Mouse (Mus musculus) embryonic facial prominence, embryonic 13.5 days (tissue): ENCODE data around the gene Gm7945. TPM values are rescaled to one million over a fixed set of nuclear protein-coding genes. Genes with fewer than 3 reads are reported as not detected.
"Not testable (repeated sequence)": the region's sequence is repeated elsewhere in the genome, so short reads cannot be mapped to it uniquely, and the experiment has no call there.

Experiments
- ATAC-seq: fragments of 200-750 bp; cut with Nextera tagmentation; 2 replicates; pipeline ENCODE4 v1.8.0; 2017; ENCODE audit warnings: low read depth; ENCODE audit not compliant: insufficient number of reproducible peaks, insufficient read depth, low FRiP score, low TSS enrichment
- H3K27ac ChIP-seq: fragments of 300-500 bp; sonication (generic); 2 replicates; pipeline ENCODE4 v1.5.1; 2015; ENCODE audit warnings: moderate library complexity, mild to moderate bottlenecking, inconsistent platforms
- H3K27me3 ChIP-seq: fragments of 300-500 bp; sonication (generic); 2 replicates; pipeline ENCODE4 v1.6.1; 2015; ENCODE audit warnings: mild to moderate bottlenecking, inconsistent platforms
- H3K36me3 ChIP-seq: fragments of 300-500 bp; sonication (generic); 2 replicates; pipeline ENCODE4 v1.6.1; 2015; ENCODE audit warnings: mild to moderate bottlenecking, inconsistent platforms
- H3K4me1 ChIP-seq: fragments of 300-500 bp; sonication (generic); 2 replicates; pipeline ENCODE4 v1.6.1; 2015; ENCODE audit warnings: inconsistent platforms
- H3K4me2 ChIP-seq: fragments of 300-500 bp; sonication (generic); 2 replicates; pipeline ENCODE4 v1.6.1; 2015; ENCODE audit warnings: moderate library complexity, mild to moderate bottlenecking, inconsistent platforms
- H3K4me3 ChIP-seq: fragments of 300-500 bp; sonication (generic); 2 replicates; pipeline ENCODE4 v1.5.1; 2015; ENCODE audit warnings: mild to moderate bottlenecking, inconsistent platforms
- H3K9ac ChIP-seq: fragments of 300-500 bp; sonication (generic); 2 replicates; pipeline ENCODE4 v1.6.1; 2015; ENCODE audit warnings: mild to moderate bottlenecking, inconsistent platforms
- H3K9me3 ChIP-seq: fragments of 300-500 bp; sonication (generic); 2 replicates; pipeline ENCODE4 v1.6.1; 2016; ENCODE audit warnings: inconsistent platforms
- WGBS: fragments of 180-500 bp; shearing (Covaris S2); methylation state at CpG from one replicate; pipeline ENCODE4 v1.1.7; 2015; ENCODE audit warnings: mixed read lengths; 5-methylcytosine and 5-hydroxymethylcytosine counted together
- polyA plus RNA-seq: library from polyadenylated mRNA; unstranded; fragments of >200 nt; fragmentation: Nextera tagmentation; extraction: Ambion mirVana; gene quantifications from 2 replicates; pipeline ENCODE4 v1.2.1, GENCODE M21; 2015

Gene Gm7945
- not detected in 2 replicates for polyA plus RNA-seq

- H3K4me2 ChIP-seq, H3K9ac ChIP-seq, H3K36me3 ChIP-seq, ATAC-seq, H3K9me3 ChIP-seq, H3K27me3 ChIP-seq, H3K4me3 ChIP-seq, H3K4me1 ChIP-seq, H3K27ac ChIP-seq: not testable (repeated sequence)
- no CpG with 5 or more reads among the region's 3 CpGs for WGBS
Measured at GRCm38 (mm10) chr14:41386279-41386678, at the start of gene Gm7945. Gm7945 (minus strand) TSS chr14:41386379.

GRCm38 (mm10) chr14:41425393-41426075, 39.4 kb upstream of the Gm7945 start:
- H3K4me3 ChIP-seq, H3K9me3 ChIP-seq, H3K4me1 ChIP-seq, H3K9ac ChIP-seq, H3K36me3 ChIP-seq, H3K27ac ChIP-seq, H3K27me3 ChIP-seq, ATAC-seq: not testable (repeated sequence)
- H3K4me2 ChIP-seq: peak overlapping the region; percentile 46
- WGBS: 21% methylated on average over 12 of the region's 16 CpGs

GRCm38 (mm10) chr14:41424694-41425093, 38.5 kb upstream of the Gm7945 start:
- H3K4me1 ChIP-seq, H3K27ac ChIP-seq, ATAC-seq, H3K36me3 ChIP-seq, H3K4me3 ChIP-seq, H3K9me3 ChIP-seq, H3K27me3 ChIP-seq, H3K9ac ChIP-seq: not testable (repeated sequence)
- 9% methylated on average over 11 of the region's 14 CpGs for WGBS
- peak overlapping the region; percentile 46 for H3K4me2 ChIP-seq

GRCm38 (mm10) chr14:41408181-41408580, 22.0 kb upstream of the Gm7945 start, which contains the start of gene Gm6482:
Gm6482 (minus strand) TSS chr14:41408281.
- not testable (repeated sequence) for H3K27ac ChIP-seq, H3K9me3 ChIP-seq, H3K36me3 ChIP-seq, H3K4me3 ChIP-seq, H3K27me3 ChIP-seq, H3K4me1 ChIP-seq, H3K4me2 ChIP-seq, H3K9ac ChIP-seq, ATAC-seq
- 100% methylated on average over 1 of the region's 2 CpGs for WGBS

- H3K4me3 ChIP-seq, H3K9me3 ChIP-seq, H3K9ac ChIP-seq, H3K4me2 ChIP-seq, ATAC-seq, H3K4me1 ChIP-seq, H3K27ac ChIP-seq, H3K36me3 ChIP-seq, H3K27me3 ChIP-seq: not testable (repeated sequence)
- WGBS: 63% methylated on average over 2 of the region's 2 CpGs
Measured at GRCm38 (mm10) chr14:41348309-41348708, 37.9 kb downstream of the Gm7945 start, which contains the start of gene Gm5798. Gm5798 (plus strand) TSS chr14:41348609.

Other genes with a start within 250 kb of the Gm7945 start
- gene Mbl1, start 234.9 kb downstream of the Gm7945 start, polyA plus RNA-seq: not detected in 2 replicates
- gene Sftpd, start 201.2 kb downstream of the Gm7945 start, polyA plus RNA-seq: not detected in 2 replicates
- 0.30 and 0.58 TPM in 2 replicates for gene Gm2832, start 107.6 kb downstream of the Gm7945 start, polyA plus RNA-seq
- not detected in 2 replicates for gene Gm5798, start 37.8 kb downstream of the Gm7945 start, polyA plus RNA-seq
- not detected in 2 replicates for gene Gm6482, start 21.9 kb upstream of the Gm7945 start, polyA plus RNA-seq
- gene Gm7954, start 67.1 kb upstream of the Gm7945 start, polyA plus RNA-seq: not detected in 2 replicates
- gene Gm3486, start 103.1 kb upstream of the Gm7945 start, polyA plus RNA-seq: not detected in 2 replicates
- gene Gm7970, start 169.2 kb upstream of the Gm7945 start, polyA plus RNA-seq: not detected in 2 replicates
- gene 1700049E17Rik2, start 186.8 kb upstream of the Gm7945 start, polyA plus RNA-seq: not detected in 2 replicates
- not detected in 2 replicates for gene Gm3072, start 238.2 kb upstream of the Gm7945 start, polyA plus RNA-seq